Mouse (Mus musculus) small intestine, adult 2 months (tissue): Measurements from ENCODE around the gene Lypd6b.

ENCODE experiments used
- CTCF ChIP-seq: fragments of 200-500 bp; IDR thresholded peaks from 2 replicates; pipeline ENCODE4 v1.5.1; 2012; ENCODE audit warnings: low read depth, mild to moderate bottlenecking, control low read depth, inconsistent platforms, low read length, moderate library complexity, mixed read lengths; ENCODE audit not compliant: insufficient replicate concordance, insufficient read length; ENCODE audit errors: extremely low read depth
- POLR2A ChIP-seq: fragments of 200-500 bp; IDR thresholded peaks from 2 replicates; pipeline ENCODE4 v1.6.1; 2012; ENCODE audit warnings: low read depth, mild to moderate bottlenecking, control low read depth, inconsistent platforms, low read length, moderate library complexity

GRCm38 (mm10) chr2:49927362-49927761 is 139.9 kb downstream of the Lypd6b start:
- TF ChIP-seq CTCF: no peak
- no peak for TF ChIP-seq POLR2A
